Mouse (Mus musculus) WW6 (cell line): ENCODE measurements around the gene Plscr1.

ENCODE experiments used
- DNase-seq: peaks from one replicate; pipeline ENCODE4 v3.0.0-alpha.2; 2013; ENCODE audit warnings: low read depth, low spot score

Plscr1 gene

GRCm38 (mm10) chr9:92301213-92301612 is 51.7 kb downstream of the Plscr1 start:
- DNase-seq, result no peak

- DNase-seq, result no peak
Observed at GRCm38 (mm10) chr9:92305075-92305474, 55.5 kb downstream of the Plscr1 start.

- no peak for DNase-seq
Observed at GRCm38 (mm10) chr9:92305620-92306220, 56.2 kb downstream of the Plscr1 start.

- DNase-seq, result no peak
Observed at GRCm38 (mm10) chr9:92309077-92309476, 59.5 kb downstream of the Plscr1 start, which contains the start of gene 1700057G04Rik. Gene 1700057G04Rik, plus strand, starts transcription at chr9:92309377.

- DNase-seq, result no peak
Observed at GRCm38 (mm10) chr9:92316791-92317190, 67.2 kb downstream of the Plscr1 start.
